Mouse (Mus musculus): ENCODE data around the gene Kctd10.

DNA sequence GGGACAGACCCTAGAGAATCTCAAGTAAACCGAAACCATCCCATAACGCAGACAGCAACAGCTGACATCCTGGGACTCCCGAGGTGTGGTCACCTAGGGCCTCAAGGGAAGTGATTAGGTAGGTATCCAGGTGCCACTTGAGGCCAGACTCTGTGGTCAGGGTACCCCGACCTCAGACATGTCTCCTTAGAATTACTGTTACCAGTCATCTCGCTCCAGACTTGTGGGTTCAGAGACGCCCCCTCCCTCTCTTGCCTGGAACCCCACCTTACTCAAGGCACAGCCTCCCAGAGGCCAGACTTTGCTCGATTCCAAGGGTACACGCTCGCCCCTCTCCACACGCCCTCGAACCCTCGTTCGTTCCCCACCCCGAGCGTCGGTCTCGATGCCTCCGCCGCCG is 545 bp downstream of the Kctd10 start:
- TF ChIP-seq POLR2A (IDR thresholded peaks at IDR 0.05; ENCODE audit: control insufficient read depth, extremely low read depth, insufficient read depth, low read length, poor library complexity), result no peak; the same call in 1 of the 2 replicates
- no peak for TF ChIP-seq CTCF (IDR thresholded peaks at IDR 0.05; ENCODE audit: borderline replicate concordance, control insufficient read depth, extremely low read depth, insufficient read depth, low read length, poor library complexity)

Data from thymus, adult 2 months (tissue).